Mouse (Mus musculus) 416B (cell line): ENCODE results near the gene Scgb2b24.

Source experiments
- DNase-seq: peaks from one replicate; pipeline ENCODE4 v3.0.0; 2011; ENCODE audit warnings: low read depth

Scgb2b24 gene

GRCm38 (mm10) chr7:33739212-33739611 is at the start of gene Scgb2b24:
Gene Scgb2b24, minus strand, starts transcription at chr7:33739312.
- no peak for DNase-seq

GRCm38 (mm10) chr7:33743499-33743898 is 4.4 kb upstream of the Scgb2b24 start, which contains the start of gene Scgb1b24:
Gene Scgb1b24, plus strand, starts transcription at chr7:33743799.
- no peak for DNase-seq

GRCm38 (mm10) chr7:33689864-33690263 is 49.2 kb downstream of the Scgb2b24 start:
- DNase-seq = no peak
